Mouse (Mus musculus) naive thymus-derived CD4-positive, alpha-beta T cell, adult 5 months (primary cell): Measurements from ENCODE around the gene Arl4d. TPM values are rescaled to one million over a fixed set of nuclear protein-coding genes. Genes with fewer than 3 reads are reported as not detected.

Experiments used
- polyA plus RNA-seq: library from polyadenylated mRNA; unstranded; fragments of 100-300 nt; shearing (Covaris generic); gene quantifications from one replicate; pipeline ENCODE4 v1.2.1, GENCODE M21; 2017

Arl4d gene
- polyA plus RNA-seq: 1.8 TPM

GRCm38 (mm10) chr11:101664825-101665635, at the start of gene Arl4d:
TSS of gene Arl4d (plus strand) at chr11:101665541.

GRCm38 (mm10) chr11:101626995-101627856, 38.1 kb upstream of the Arl4d start, which contains the start of gene Rdm1:
TSS of gene Rdm1 (plus strand) at chr11:101627195.

Other genes with a start within 250 kb of the Arl4d start
- gene Aarsd1, start 247.9 kb upstream of the Arl4d start, polyA plus RNA-seq: 27.6 TPM
- not detected for gene Gm27029, start 240.7 kb upstream of the Arl4d start, polyA plus RNA-seq
- 29.5 TPM for gene Rundc1, start 240.5 kb upstream of the Arl4d start, polyA plus RNA-seq
- gene Ptges3l, start 240.2 kb upstream of the Arl4d start, polyA plus RNA-seq: 3.8 TPM
- gene Rpl27, start 223.2 kb upstream of the Arl4d start, polyA plus RNA-seq: 269 TPM
- gene Ifi35, start 217.1 kb upstream of the Arl4d start, polyA plus RNA-seq: 128 TPM
- 0.25 TPM for gene Rnd2, start 200.5 kb upstream of the Arl4d start, polyA plus RNA-seq
- gene Vat1, start 199.3 kb upstream of the Arl4d start, polyA plus RNA-seq: 0.36 TPM
- gene Brca1, start 113.6 kb upstream of the Arl4d start, polyA plus RNA-seq: 4.3 TPM
- gene Nbr1, start 113.4 kb upstream of the Arl4d start, polyA plus RNA-seq: 127 TPM
- gene Tmem106a, start 83.3 kb upstream of the Arl4d start, polyA plus RNA-seq: 2.2 TPM
- gene Gm11634, start 66.3 kb upstream of the Arl4d start, polyA plus RNA-seq: not detected
- 30.2 TPM for gene Rdm1, start 38.3 kb upstream of the Arl4d start, polyA plus RNA-seq
- gene Dhx8, start 67.4 kb downstream of the Arl4d start, polyA plus RNA-seq: 73.4 TPM
- gene Etv4, start 119.8 kb downstream of the Arl4d start, polyA plus RNA-seq: not detected
- not detected for gene Meox1, start 228.8 kb downstream of the Arl4d start, polyA plus RNA-seq